Mouse (Mus musculus) heart, adult 9 months (tissue): ENCODE data around the gene Ephb2.
A peak's percentile ranks its signal among the peaks of the same experiment; 100 is the strongest.

Source experiments
- DNase-seq, 2 experiments: peaks; one replicate each; pipeline ENCODE4 v3.0.0; 2022; ENCODE audit warnings: low spot score in 2 of 2

Ephb2 gene

DNA sequence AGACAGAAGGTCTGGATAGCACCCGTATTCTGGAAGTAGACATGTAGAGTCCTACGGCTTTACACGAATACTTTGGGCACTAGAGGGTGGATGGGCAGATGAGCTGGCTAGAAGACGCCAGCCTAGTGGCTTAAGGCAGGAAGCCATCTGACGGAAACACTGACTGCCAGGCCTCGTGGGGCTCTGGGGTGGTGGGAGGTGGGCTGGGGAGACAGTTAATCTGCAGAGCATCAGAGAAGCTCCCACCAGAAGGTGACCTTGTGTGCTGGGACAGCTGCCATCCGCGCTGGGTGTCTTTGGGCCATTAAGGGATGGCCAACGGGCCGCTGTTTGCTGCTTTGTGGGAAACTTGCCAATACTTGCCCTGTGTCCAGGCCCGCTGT lies 183.3 kb downstream of the Ephb2 start:
- DNase-seq: no peak

DNA sequence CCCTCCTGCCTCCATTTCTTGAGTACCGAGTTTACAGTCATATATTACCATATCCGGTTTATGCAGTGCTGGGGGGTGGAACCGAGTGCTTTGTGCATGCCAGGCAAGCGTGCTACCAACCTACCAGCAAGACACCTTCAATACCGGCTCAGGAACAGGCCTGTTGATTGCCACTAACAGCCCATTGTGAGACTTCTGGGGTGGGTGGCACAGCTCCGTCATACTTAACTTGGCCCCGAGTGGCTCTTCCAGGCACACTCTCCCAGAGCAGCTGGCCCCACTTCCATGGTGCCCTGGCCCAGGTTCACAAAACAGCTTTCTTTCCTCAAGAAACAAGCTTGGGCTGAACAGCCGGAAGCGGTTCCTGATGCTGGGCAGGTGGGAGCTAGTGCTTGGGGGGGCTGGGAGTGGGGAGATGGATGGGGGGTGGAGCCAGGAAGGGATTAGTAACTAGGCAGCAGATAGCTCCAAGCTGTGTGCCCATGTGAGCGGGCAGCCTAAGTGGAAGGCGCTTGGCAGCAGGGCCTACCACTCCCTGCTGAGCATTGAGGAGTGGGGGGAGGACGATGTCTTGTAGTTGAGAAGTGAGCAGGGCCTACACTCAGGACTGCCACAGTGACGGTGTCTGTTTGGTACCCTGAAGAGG lies 183.8 kb downstream of the Ephb2 start:
- no peak for DNase-seq

DNA sequence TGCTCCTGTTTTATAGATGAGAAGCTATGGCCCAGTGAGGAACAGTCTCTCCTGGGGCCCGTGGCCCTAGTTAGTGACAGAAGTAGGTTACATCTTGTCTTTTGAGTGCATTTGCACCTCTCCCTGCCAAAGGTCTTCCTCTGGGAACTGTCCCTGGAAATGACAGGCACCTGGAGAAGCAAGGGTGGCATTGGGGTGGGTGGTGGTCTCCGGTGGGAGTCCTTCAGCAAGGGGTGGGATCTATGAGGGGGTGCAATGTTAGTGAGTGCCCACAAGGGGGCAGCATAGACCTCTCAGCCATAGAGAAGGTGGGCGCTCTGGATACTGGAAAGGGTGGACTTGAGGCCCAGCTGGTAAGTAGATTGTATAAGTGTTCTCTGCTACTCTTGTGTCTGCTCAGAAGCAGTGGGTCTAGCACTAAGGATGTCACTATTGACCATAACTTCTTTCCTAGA lies 184.4 kb downstream of the Ephb2 start:
- DNase-seq: peak in 1 of 2 experiments; percentile 12

DNA sequence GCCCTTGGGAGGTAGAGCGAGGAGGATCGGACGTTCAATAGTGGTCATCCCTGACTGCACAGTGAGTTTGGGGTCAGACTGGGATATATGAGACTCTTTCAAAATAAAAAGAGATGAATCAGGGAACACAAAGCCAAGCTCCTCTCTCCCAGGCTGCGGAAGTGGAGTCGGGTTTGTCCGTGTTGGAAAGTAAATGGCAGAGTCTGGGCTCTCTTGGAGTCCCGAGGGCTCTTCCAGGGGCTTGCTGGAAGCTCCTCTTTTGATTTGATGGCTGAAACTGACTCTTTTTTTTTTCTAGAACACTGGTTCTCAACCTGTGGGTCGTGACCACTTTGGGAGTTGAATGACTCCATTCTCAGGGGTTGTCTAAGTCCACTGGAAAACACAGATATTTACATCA lies 185.5 kb downstream of the Ephb2 start:
- no peak for DNase-seq

DNA sequence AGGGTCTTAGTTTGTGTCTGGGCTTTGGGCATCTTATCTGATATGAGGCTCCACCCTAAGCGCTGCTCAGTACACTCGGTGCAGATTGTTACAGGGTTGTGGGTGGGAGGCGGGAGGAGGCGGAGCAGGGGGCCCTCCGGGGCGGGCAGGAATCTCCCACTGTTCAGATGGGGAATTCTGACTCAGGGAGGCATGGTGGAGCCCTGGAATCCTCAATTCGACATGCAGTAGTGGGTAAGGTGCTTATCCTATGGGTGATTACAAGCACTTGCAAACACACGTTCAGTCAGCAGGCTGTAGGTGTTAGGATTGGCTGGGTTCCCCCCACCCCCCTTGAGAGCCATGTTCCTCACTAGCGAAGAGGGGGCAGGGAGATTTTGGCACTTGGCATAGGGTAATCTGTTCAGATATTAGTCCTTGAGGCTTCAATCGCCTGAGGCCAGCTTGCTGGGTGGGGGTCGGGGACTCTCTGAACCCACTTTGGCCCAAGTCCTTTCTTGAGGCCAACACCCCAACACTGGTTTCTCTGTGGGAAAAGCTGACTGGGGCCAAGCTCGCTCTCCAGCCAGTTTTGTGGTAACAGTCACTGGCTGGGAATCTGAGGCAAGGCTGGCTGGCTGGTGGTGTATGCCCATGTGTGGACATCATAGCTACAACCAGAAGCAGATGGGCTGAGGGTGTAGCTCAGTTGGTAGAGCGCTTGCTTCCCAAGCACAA lies 186.2 kb downstream of the Ephb2 start:
- DNase-seq: no peak

DNA sequence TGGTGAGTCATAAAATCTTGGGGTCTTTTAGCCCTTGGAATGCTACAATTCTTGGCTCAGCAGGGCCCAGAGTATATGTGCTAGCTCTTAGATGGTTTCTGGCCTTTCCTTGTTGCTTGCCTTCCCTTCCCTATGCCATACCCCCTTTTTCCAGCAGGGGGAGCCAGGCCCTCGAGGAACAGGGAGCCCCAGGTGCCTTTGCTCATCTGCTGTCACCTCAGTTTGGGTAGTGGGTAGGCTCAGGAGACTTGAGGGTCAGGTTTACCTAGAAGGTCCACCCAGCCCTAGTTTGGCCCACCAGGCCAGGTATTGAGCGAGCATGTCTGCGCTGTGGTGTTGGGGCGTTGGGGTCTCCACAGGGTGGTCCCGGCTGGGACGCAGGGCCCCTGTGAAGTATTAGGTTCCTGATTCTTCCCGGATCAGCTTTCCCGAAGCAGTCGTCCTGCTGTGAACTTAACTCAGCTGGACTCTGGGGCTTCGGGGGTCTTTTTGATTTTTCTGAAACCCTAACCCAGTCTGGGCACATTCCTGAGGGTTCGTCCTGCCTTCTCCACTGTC lies 186.8 kb downstream of the Ephb2 start:
- peak; percentile 24 to 44 for DNase-seq

DNA sequence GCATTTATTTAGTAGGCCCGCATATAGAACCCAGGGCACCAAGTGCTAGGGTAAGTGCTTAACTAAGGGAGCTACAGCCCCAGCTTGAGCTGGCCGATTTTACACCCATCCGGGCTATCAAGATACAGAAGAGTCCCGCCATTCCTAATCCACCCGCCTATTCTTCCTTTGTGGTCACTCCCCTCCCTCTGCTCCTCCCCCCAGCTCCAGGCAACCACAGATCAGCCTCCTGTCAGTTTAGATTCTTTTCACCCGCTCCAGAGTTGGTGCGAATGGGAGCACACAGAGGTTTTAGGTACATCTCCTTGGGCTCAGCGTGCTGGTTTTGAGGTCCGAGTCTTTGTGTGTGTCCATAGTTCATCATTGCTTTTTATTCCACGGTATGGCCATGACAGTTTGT lies 196.9 kb downstream of the Ephb2 start:
- no peak for DNase-seq

DNA sequence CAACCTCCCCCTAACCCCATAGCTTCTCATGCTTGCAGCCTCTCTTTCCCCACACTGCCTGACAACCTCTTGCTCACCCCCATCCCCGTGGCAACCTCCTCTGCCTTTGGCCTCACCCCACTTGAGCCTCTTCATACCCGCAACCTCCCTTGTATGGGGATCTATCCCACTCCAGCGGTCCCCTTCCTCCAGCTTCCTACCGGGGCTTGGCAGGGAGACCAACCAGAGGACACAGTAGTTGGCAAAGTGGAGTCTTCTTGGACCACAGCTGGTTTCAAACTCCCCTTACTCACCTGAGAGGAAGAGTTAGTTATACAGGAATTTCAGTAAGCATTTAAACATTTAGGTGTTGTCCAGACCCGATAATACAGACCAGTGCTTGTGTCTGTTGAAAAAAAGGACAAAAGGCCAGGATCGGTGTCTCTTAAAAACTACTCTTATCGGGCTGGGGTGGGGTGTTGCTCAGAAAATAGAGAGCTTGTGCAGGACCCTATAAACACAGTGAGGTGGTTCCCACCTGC lies 197.5 kb downstream of the Ephb2 start:
- DNase-seq: no peak

DNA sequence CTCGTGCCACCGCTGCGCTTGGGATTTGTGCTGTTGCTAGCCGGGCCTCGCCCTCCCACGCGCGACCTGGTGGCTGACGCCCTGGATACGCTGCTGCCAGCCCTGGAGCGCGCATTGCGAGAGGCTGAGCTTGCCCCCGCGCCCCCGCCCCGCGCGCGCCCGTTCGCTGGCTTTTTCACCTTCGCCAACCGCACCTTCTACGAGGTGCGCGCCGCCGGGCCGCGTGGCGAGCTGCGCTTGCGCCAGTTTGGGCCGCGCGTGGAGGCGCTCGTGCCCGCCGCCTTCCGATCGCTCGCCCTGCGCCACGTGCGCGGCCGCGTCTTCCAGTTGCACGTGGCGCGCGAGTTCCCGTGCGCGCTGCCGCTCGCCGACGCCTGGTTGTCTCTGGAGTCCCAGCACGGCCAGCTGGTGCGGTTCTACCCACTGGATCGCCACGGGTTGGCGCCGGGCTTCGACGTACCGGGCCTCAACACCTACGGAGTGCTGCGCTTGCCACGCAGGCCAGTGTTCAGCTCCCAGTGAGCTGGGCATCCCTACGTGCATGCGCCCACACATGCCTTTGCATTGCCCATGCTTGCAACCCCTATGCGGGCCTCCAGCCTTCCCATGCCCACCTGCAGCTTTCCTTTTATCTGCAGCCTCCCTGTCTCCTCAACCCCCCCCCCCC lies 198.1 kb downstream of the Ephb2 start:
- DNase-seq: no peak

DNA sequence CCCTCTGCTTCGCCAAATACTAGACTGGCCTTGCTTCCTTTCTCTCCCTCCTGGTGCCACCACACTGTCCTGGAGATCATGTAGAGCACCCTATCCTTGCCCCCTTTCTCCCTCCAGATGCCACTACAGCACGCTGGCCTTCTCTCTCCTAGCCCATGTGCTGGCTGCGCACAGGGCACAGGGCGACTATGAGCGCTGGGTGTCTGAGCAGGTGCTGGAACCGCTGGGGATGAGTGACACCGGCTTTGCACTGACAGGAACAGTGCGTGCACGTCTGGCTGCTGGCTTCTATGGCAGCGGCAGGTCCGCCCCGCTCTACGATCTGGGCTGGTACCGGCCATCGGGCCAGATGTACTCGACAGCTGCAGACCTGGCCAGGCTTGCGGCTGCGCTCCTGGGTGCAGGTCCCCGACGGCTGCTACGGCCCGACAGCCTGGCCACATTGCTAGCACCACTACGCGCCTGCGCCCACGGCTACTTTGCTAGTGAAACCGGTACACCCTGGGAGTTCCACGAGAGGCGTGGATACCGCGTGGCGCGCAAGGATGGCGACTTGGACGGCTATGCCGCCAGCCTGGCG lies 198.7 kb downstream of the Ephb2 start:
- DNase-seq: no peak

DNA sequence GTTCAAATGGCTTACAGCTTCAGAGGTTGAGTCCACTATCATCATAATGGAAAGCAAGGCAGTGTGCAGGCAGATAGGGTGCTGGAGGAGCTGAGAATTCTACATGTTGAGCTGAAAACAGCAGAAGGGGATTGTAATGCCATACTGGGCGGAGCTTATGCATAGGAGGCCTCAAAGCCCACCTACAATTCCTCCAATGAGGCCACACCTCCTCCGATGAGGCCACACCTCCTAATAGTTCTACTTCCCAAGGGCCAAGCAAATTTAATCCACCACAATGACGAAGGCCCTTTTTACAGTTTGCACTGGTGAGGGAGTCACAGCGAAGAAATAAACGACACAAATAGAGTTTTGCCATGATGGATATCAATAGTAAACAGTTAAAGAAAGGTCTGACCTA lies 199.3 kb downstream of the Ephb2 start:
- DNase-seq: no peak

DNA sequence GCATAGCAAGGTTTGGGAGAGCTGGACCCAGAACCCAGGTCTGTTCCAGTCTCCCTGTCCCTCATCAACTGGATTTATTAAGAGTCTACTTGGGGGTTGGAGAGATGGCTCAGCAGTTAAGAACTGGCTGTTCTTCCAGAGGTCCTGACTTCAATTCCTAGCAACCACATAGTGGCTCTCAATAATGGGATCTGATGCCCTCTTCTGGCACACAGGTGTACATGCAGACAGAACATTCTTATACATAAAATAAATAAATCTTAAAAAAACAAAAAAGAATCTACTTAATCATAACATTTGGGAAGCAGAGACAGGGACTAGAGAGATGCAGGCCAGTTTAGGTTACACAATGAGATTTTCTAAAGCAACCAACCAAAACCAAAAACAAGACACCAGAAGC lies 199.8 kb downstream of the Ephb2 start:
- no peak for DNase-seq

DNA sequence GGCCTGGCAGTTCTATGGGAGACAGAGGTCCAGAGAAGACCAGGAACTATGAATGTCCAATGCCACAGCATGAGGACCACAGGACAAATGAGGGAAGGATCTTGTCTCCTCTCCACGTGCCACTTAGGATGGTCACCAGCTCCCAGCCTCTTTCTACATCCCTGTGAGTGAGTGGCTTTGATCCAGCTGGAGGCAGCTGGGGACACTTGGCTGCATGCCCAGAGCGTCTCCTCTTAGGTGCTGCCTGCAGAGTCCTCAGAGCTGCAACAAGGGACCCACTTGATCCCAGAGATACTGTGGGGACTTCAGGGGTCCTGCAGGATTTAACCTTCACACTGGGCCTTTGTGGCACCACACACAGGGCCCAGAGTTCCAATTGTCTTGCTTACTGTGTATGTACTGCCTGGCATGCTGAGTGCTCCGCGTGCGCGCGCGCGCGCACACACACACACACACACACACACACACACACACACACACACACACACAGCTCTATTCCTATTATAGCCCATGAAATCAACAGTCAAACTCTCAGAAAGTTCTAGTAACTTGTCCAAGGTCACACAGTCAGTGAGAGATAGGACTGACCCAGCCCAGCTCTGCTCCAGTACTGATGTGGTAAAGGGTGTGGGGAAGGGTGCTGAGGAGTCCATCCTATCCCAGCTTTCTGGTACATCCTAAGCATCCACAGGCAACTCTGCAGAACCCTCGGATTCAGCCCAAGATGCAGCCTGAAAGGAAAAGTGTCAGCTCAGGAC lies 204.4 kb downstream of the Ephb2 start:
- DNase-seq: peak; percentile 37 to 61

DNA sequence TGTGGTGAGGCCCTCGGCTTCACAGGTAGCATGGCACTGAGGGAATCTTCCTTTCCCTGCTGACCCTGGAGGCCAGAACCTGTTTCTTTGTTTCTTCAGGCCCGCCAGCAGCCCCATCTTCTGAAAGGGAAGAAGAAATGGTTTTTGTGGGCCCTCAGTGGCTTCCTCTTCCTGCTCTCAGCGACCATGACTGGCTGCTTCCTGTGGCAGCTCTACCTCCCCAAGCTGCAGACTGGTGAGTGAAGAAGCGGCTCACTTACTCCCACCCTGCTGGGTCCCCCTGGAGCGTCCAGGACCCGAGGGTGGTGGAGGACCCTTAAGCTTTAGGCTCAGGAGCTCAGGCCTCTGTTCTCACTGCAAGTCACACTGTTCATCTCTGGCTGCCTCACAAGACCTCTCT lies 209.2 kb downstream of the Ephb2 start:
- no peak for DNase-seq

DNA sequence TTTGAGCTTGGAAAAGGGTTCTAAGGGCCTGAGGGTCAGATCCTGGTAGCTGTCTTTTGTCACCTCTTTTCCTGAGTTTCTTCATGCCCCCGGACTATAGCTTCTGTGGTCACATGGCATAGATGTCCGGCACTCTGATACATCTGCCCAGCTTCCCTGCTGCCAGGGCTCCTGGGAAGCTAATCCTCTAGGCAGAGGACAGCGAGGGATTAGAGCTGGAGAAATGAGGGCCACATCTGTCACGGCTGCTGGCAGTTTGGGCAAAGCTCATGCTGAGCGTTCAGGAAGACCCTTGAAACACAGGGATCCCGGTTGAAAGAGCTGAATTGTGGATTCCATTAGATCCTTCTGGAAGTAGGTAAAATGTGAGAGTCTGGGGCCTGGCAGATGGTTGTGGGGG lies 213.4 kb downstream of the Ephb2 start, which contains the start of gene Lactbl1:
Lactbl1 (plus strand) TSS at position 234 of the 400 bp plus-strand sequence.
- DNase-seq: no peak

DNA sequence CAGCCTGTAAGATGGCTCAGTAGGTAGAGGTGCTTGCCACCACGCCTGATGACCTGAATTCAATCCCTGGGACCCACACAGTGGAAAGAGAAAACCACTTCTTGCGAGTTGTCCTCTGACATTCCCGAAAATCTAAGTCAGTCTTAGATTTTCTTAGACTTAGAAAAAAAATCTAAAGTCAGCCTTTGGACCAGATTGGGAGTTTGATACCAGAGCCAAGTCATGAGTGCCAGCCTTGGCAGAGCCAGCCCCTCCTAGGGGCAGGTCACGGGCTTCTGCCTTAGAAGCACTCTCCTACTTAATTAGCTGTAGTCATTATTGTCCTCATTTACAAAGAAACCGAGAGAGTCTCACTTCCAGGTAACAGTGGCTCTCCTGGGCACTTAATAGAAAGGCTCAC lies 213.8 kb downstream of the Ephb2 start:
- no peak for DNase-seq

DNA sequence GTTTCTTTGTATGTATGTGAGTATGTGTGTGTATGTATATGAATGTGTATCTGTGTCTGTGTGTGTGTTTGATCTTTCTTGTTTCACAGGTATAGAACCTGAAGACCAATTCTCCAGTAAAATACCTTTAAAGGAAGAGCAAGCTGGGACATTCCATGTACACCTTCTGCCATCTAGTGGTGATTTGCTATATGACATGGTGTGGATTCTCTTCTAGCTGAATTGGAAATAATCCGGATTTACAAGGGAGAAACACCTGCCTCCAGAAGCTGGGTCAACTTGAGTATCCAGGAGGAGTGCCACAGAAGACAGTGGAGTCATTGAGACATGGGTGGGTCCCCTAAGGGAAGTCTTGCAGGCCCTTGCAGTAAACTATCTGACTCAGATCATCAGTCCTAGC lies 214.5 kb downstream of the Ephb2 start:
- DNase-seq: peak in 1 of 2 experiments; percentile 32

DNA sequence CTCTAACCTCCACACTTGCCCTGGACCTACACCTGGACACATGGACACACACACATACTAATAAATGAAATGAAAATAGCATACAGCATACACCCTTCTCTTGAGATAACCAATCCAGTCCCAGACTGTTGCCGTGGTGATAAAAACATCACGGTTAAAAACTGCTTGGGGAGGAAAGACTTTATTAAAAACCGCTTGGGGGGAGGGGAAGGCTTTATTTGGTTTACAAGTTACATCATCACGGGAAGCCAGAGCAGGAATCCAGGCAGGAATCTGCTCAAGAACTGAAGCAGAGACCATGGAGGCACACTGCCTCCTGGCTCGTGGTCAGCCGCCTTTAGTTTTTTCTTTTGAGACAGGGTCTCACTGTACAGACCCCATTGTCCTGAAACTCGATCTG lies 222.1 kb downstream of the Ephb2 start:
- no peak for DNase-seq

DNA sequence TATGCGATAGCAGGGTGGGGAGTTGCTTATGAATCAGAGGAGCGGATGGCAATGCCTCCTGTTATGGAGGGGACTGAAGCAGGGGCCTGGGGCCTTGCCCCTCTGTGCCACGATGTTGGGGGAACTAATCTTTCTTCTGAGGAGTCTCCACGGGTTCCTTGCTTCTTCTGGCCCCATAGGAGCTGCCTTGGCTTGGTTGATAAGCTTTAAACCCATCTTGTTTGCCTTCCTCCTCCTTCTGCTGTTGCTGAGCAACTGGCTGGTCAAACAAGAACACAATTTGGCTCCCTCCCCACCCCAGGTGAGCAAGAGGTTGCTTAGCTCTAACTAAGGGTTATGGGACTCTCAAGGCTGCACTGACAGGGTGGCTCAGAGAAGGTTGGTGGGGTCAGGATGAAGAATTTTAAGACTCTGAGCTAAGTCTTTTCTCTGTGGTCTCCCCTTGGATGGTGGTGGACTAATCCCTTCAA lies 225.4 kb downstream of the Ephb2 start, which contains the start of gene Tex46:
Tex46 (plus strand) TSS at position 51 of the 470 bp plus-strand sequence.
- DNase-seq: no peak

DNA sequence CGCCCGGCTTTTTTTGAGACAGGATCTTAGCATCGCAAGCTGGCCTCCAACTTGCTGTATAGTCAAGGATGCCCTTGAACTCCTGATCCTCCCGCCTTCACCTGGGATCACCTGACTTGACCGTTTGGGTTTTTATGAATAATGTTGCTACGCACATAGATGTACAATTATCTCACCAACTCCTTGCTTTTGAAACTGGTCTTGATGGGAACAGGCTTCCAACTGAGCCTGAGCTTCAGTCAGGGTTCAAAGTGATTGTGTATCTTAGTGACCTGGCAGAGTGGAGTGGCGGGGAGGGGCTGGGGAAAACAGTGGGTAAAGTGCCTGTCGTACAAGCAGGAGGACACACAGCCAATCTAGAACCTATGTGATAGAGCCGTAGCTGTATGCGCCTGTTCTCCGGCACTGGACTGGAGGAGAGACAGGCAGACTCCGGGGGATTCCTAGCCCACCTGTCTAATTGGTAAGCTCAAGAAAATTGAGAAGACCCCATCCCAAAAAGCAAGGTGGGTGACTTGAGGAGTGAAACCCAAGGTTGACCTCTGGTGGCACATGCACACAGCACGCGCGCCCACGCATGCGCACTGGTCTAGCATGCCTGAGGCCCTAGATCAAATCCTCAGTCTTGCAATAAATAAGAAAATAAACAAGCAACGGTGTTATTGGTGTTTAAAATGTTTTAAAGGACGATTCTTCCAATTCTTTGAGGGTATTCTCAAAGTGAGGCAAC lies 229.9 kb downstream of the Ephb2 start:
- no peak for DNase-seq
